Mouse (Mus musculus): ENCODE data around the gene Anks1.

GRCm38 (mm10) chr17:27967529-27967928 is 58.4 kb downstream of the Anks1 start:
- TF ChIP-seq POLR2A (IDR thresholded peaks at IDR 0.05; ENCODE audit: borderline replicate concordance, low read depth, low read length) (no peak), CTCF (IDR thresholded peaks at IDR 0.05; ENCODE audit: low read depth, low read length) (no peak)
